Mouse (Mus musculus) erythroid progenitor cell, adult 5-6 weeks (primary cell): ENCODE results near the gene Clrn3. TPM values are rescaled to one million over a fixed set of nuclear protein-coding genes. Genes with fewer than 3 reads are reported as not detected.
"Not testable (repeated sequence)": the region's sequence is repeated elsewhere in the genome, so short reads cannot be mapped to it uniquely, and the experiment has no call there.

Source experiments
- ATAC-seq: replicated peaks from 2 replicates; pipeline ENCODE4 v1.8.0; 2016; ENCODE audit warnings: moderate number of reproducible peaks, mild to moderate bottlenecking, moderate TSS enrichment, inconsistent platforms; ENCODE audit not compliant: poor library complexity, low FRiP score, severe bottlenecking
- total RNA-seq, 2 experiments: library from RNA; stranded (forward) in 1 of 2; stranded (reverse) in 1 of 2; fragments of 150-400 nt in 1 of 2; fragments of 186-747, 209-891 nt in 1 of 2; gene quantifications; 2 replicates each; pipeline versions ENCODE4 v1.2.3 to v1.2.4; 2015 to 2017; ENCODE audit warnings: low replicate concordance in 2 of 2

Clrn3 gene
- total RNA-seq (2015; ENCODE audit: low replicate concordance) (not detected in 2 replicates), total RNA-seq (2017; ENCODE audit: low replicate concordance) (not detected in 2 replicates)

DNA sequence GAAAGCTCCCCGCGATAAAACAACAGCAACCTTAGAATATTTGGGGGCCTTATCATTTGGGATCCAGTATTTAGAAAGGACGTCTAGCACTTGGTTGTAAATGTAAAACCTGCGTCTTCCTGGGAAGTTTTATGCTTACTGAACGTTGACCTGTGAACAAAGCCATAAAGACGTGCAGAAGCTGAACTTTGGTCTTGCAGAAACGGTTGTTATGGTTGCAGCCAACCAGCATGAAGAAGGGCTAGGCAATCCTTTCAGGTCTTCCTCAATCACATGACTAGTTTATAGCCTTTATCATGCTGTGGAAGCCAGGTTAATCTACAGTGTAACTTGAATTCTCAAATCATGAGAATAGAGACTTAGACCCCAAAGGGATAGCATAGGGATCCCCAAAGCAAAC is at the start of gene Clrn3:
Gene Clrn3 (minus strand): TSS at position 140 of the 400 bp plus-strand sequence.
- ATAC-seq = no peak

DNA sequence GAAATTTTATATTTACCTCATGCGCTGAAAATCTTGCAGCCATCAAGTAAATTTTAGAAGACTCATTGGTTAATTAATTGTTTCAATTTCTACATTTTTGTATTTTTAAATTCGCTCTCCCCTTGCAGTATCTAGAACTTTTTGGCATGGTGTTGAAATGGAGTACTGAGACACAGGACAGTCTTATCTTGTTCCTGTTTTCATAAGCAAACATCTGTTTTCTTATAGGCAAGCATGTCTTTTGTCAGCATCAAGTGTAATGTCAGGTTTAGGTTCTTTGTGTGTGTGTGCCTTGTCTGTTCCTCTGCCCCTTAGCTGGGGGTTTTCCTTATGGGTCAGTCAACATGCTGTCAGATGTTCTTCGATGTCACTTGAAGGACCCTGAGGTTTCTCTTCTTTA is 47.9 kb upstream of the Clrn3 start:
- no peak for ATAC-seq

DNA sequence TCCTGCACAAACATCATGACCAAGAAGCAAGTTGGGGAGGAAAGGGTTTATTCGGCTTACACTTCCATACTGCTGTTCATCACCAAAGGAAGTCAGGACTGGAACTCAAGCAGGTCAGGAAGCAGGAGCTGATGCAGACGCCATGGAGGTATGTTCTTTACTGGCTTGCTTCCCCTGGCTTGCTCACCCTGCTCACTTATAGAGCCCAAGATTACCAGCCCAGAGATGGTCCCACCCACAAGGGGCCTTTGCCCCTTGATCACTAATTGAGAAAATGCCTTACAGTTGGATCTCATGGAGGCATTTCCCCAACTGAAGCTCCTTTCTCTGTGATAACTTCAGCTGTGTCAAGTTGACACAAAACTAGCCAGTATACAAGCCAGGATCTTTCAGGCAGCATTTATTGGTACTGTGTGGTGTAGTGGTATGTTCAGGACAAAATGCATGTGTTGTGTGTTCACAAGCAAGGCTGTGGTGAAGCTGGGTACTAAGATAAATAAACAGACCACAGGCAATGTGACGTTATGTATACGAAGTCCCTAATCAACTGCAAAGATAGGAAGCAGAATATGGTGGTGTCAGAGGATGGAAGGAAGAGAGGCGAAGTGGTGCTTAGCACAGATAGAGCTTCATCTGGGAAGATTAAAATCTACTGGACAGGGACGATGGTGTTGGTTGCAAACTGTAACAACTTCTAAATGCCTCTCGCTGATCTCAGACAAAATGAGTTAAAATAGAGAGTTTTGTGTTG is 47.0 kb upstream of the Clrn3 start:
- not testable (repeated sequence) for ATAC-seq

DNA sequence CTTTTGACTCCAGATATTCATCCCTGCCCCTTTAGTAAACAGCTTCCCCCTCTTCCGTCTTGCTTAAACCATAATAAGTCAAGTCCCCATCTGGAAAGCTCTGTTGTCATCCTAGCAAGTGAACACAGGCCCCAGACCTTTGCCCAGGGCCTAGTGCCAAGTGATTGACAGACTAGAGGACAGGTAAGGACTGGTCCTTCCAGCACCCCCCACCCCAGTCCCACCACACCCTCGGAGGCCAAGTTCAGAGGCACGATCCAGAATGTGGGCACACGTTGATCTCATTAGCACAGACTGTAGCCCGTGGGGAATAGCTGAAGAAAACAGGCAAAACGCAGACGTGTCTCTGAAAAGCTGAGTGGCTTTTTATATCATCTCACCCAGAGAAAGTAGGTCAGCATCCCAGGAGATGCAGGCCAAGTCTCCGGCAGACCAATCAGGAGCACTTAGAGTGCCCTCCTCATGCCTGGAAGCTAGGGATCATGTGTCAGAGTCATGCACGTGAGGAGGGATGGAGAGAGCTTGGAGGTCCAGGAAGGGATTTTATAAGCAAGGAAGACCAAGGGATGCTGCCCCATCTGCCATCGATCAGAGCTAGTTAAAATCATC is 43.6 kb upstream of the Clrn3 start:
- ATAC-seq = no peak

DNA sequence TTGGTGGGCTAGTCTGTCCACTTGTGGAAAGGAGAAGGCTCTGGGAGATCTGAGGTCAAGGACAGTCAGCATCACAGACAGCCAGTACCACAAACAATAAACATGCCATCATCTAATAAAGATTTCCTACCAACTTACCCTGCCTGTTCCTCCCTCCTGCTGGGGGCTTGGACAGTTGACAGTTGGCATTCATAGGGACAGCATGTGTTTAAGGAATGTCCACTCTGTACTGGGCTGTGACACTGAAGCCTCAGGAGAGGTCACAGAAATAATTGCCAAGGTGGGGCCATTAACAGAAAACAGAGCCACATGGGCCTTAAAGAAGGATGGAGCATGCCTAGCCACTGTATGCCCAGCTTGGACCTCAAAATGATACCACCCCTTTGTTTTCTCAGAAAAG is 42.9 kb upstream of the Clrn3 start:
- no peak for ATAC-seq

DNA sequence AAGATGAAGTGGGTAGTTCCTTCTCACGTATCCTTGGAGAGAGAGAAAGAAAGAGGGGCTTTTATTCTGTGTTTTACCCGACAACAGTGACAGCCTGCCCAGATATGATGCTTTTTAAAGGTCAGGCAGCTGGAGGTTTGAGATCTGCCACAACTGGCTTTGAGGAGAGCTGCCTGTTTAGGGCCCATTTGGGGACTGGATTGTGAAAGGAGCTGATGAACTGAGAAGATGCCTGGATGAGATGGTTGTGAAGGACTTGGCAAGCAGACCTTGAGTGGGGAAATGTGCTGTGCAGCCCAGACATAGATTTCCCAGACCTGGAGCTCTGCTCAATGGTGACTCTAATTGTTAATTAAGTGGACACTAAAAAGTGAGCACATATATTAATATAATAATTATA is 40.1 kb upstream of the Clrn3 start:
- no peak for ATAC-seq

DNA sequence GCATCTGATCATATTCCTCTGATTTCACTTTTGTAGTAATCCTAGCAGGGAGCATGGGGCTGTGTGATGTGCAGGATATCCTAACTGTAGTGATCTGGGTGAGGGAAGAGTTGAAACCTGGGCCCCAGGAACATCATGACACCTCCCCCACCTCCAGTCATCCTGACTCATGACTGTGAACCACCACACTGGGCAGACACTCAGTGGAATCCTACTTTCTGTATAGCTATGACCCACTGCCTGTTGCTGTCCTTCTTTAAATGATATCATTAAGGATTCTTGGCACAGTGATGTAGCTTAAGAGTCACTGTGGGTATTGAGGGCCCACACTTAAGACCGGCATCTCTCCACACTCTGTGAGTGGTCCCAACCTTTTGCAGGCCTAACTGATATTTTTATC is 39.1 kb upstream of the Clrn3 start:
- ATAC-seq = no peak

DNA sequence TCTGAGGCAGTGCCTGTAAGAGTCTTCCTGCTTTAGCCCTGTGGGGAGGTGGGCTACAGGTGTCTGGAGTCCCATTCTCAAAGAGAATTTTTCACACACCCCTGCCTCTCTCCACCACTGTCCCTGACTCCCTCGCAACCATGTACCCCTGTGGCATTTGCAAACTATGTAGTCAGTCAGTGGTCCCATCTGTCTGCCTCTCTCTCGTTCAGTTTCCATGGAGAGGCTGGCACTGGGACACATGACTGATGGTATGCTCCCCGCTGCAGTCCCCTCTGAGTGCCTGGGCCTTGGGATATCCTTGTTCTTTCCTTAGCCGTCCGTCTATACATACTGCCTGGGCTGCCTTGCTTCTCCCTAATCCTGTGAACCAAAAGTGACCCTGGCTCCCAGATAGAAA is 37.6 kb upstream of the Clrn3 start:
- ATAC-seq = 0 out of 2 replicates have a peak, but pooled peaks have one; percentile 36

DNA sequence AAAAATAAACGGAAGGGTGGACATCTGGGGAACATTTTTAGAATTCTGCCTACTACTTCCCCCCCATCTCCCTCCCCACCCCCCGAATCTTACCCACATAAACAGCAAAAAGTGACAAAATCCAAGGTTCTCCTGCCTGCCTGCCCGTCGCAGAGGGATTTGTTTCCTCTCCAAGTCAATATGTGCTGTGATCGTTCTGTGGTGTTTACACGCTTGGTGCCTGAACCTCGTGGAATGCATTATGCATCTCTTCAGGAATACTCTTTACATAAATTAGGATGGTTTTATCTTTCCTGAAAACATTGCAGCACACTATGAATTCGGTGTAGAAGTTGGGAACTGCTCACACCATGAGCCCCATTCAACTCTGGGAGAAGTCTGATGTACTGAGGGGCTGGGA is 35.6 kb upstream of the Clrn3 start:
- no peak for ATAC-seq

DNA sequence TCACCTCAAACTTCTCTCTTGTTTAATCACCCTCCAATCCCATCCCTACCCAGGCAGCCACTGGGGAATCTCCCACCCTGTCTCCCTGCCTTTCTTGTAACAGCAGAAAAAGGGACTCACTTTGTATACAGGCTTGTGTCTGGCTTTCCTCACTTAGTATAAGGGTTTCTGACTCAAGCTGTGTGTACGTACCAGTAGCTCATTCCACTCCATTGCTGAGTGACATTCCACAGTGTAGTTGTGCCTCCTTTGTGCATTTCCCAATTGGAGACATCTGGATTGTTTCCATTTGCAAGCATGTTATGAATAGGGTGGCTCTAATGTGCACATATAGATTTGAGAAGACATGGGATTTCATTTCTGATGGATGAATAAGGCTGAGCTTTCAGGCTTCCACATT is 31.8 kb upstream of the Clrn3 start:
- ATAC-seq = no peak

DNA sequence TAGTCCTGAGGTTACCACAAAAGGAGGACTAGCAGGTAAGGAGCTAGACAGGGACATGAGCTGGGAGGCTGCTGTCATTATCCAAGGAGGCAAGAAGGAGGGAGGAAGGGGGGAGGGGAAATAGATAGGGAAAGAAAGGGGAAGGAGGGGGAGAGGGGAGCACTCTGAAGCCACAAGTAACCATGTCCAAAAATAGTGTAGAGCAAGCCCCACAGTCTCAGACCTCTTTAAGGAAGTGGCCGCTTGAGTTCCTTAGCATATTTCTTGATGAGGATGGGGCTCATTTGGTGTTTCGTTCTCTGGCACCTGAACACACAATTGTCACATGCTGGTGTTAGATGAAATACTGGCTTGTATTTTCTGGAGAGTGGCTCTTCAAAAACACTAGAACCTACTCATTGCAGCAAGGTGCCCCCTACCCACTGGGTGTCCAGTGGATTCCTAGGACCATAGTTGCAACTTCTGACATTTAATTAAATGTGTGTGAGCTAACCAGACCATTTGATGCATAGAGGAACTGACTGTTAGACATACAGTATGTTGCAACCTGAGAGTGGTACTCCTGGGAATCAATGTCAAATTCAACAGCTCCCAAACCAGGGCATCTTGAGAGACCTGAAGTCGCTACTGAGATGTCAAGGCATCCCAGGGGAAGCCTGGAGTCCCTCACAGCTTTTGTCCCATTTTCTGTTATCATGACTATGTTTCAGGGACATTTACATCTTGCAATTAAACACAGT is 28.4 kb upstream of the Clrn3 start:
- ATAC-seq = no peak

DNA sequence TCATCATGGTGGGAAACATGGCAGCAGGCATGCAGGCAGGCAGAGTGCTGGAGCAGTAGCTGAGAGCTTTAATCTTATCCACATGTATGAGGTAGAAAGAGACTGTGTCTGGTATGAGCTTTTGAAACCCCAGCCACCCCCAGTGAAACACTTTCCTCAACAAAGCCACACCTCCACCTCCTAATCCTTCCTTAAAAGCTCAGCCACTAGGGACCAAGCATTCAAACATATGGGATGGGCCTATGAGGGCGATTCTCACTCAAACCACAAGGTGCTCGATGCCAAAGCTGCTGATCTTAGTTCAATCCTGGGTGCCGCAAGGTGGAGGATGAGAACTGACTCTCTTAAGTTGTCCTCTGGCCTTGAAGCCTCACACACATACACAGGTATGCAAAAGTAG is 25.1 kb upstream of the Clrn3 start:
- no peak for ATAC-seq

DNA sequence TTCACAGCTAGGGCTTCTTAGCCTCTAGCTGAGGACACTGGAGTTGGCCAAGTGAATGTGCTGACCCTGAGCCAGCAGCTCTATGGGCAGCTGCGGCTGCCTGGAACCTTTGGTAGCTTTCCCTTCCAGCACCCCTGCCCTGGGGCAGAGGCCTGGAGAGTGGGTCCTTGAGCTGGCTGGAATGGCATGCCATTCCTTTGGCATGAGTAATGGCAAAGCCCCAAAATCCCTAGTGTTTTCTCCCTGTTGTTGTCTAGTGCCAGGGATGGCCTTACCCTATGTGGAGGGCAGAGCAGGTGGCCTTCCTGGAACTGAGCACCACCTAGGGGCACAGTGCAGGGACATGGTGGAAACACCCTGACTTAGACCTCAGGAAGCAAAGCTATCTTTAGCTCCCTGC is 23.1 kb upstream of the Clrn3 start:
- ATAC-seq = no peak

DNA sequence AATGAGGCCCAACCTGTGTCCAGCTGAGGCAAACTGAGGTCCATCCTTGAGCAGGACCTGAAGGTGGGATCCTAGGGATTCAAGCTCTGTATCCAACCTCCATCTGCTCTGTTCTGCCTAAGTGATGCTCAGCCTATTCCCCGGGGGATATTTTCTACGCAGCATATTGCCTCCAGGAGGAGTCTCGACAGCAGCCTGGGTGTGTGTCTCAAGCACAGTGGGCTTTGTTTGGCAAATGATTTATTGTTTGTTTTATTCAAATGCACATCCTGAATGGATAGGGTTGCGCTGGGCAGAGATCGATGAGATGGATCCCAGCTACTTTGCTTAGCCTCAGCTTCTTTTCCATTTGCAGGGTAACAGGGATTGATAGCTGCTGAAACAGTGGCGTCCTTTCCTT is 20.0 kb upstream of the Clrn3 start:
- no peak for ATAC-seq

DNA sequence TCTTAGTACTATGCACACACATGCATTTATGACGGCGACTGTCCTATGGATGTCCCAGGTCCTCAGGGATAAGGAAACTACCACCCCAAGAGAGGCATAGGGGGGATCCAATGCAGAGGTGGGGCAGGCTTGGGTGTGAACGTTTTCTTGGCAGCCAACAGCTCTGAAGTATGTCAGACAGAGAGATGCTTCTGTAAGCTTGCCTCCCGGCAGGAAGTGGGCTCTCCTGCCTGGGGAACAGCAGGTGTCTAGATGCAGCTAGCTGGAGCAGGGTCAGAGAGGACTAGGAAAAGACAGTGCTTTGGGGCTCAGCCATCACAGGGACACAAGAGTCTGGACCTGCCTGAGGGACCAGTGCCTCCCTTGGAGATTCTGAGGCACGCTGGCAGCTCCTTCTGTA is 18.1 kb upstream of the Clrn3 start:
- ATAC-seq = no peak

DNA sequence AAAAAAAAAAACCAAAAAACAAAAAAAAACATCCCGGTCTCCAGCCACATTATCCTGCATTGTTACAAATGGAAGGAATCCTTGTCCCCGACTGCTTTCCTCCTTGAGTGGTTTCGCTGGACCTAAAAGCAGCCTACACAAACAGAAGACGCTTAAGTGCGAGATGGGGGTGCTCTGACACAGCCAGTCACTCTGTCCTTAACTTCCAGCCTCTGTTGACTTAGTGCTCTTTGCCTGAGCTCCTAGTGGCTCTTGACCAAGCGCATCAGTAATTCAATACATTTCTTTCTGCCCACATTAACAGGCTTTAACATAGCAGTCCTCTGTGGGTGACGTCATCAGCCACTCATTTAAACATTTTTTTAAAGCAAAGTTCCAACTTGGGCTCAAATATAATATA is 17.5 kb upstream of the Clrn3 start:
- no peak for ATAC-seq

DNA sequence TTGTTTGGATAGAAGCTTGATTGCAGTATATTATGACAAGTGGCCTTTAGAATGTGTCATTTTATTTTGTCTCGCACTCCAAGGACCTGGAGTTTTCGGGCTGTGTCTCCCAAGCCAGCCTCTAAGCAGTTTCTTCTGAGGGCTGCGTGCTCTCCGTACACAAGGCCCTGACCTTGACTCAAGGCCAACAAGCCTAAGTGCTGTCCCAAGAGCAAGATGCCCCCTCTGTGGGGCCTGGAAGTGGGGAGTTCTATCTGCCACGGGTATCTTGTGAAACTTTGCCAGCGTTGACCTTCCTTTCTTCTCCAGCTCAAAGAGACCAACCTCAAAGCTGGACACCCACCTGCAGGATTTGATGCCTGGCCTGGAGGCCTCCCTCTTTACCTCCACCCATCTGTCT is 15.9 kb upstream of the Clrn3 start:
- ATAC-seq = no peak

DNA sequence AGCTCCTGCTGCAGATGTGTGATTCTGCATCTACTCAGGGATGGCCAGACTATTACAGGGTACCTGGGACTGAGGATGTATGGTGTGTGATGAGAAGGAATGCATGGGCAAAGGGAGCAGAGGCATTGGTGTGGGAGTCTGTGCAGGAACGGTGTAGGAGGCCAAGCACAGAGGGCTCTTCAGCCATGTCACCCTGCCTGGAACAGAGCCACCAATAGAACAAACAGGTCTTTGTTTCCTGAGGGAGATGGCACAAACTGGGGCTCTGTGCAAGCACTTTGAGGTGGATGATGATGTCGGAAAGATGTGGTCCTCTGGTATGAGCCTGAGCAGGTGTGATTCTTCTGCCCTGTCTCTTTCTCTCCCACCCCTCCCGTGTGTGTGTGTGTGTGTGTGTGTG is 14.6 kb upstream of the Clrn3 start:
- ATAC-seq = no peak

DNA sequence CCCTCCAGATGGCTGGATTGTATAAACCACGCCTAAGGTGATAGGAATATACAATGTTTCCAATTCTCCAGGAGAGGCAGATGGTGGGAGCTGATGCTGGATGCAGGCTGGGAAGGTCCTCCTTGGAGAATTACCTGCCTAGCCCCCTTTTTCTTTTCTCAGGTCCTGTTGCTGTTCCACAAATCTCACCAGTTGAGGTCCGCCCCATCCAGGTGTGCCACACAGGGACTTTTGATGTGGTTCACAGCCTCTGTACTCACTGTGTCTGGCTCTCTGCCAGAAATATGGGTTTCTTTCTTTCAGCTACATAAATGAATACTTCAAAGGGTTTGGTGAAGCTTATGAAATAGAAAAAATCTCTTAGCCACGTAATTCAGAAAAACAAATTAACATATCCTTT is 13.8 kb upstream of the Clrn3 start:
- ATAC-seq = no peak

DNA sequence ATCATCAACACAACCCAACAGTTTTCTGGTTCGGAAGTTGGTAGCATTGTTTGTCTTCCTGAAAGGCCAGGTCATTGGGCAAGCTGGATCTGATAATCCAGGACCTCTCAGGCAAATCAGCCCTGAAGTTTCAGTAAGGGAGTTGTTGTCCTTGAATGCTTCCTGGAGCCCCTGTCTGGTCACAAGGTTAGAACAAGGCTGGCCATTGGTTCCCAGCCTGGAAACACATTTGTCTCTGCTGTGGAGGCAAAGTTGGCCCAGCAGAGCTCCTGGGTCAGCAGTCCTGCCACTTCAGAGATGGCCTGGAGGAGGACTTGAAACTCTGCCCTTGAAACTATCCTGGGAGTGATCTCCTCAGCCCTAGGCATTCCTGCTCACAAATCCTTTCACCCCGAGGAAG is 11.0 kb upstream of the Clrn3 start:
- ATAC-seq = no peak
